Mouse (Mus musculus): ENCODE results near the gene Wdr83os.

Gene Wdr83os

DNA sequence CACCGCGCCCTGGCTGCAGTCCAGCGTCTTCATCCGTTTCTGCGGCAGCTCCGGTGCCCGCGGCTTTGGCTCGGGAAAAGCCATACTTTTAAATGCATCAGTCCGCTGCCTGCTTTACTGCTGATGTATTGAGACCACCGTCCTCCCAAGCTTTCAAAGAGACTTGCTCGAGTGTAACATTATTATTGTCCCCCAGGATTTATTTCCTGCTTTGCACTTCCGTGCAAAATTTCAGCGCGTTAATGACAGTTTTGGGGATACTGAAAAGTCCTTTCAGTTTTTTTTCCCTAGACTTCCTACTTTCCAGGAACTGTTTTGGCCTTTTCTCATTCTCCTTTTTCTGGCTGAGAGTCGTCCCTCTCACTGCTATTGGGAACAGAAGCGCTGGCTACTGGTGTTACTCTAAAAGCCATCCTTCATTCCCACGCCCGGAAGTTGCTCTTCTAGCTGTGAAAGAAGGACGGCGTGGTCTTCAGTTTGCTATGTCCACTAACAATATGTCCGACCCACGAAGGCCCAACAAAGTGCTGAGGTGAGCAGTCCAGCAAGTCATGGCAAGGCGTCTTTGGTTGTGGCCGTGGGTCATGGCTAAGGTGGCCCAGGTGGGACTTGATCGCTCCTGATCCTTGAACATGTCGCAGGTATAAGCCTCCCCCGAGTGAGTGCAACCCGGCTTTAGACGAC lies at the start of gene Wdr83os:
Gene Wdr83os, plus strand, starts transcription at position 209 of the 684 bp plus-strand sequence.
- DNase-seq (ENCODE audit: low spot score) = peak; percentile 43

DNA sequence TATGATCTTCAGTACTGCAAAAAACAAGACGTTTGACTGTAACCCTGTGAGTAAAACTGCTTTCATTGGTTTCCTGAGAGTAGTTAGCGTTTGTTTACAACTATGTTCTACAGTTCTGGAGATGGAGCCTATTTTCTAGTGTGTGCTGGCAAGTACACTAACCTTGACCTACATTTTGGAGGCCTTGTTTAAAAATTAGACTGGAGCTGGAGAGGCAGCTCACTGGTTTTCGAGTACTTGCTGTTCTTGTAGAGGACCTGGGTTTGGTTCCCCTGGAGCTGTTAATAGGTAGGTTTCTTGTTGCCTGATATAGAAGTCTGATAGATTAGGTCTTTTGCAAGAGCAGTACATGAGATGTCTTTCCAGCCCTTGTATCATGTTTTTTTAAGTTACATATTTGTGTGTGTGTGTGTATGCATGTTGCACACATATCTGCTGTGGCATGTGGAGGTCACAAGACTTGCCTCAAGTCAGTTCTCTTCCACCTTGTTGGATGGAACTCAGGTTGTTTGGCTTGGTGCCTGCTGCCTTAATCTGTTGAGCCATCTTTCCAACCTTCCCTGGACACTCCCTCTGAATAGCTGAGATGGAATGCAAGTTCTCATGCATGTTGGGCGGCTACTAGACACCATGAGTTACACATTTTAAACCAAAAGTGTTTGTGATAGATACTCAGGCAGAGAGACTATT lies 47.8 kb upstream of the Wdr83os start:
- DNase-seq (ENCODE audit: low spot score) = no peak

DNA sequence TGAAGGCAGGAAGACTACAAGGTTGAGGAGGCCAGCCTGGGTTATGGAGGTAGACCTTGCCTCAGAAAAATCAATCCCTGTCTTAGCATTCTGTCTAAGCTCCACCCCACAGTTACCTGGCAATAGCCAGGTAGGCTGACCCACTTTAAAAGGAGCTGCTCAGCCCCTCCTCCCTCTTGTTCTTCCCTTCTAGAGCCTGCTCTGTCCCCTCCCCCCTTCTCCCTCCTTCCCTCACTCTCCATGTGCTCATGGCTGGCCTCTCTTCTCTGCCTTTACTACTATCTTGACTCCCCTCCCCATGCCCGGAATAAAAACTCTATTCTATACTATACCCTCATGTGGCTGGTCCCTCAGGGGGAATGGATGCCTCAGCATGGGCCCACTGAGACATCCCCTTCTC lies 46.7 kb upstream of the Wdr83os start:
- no peak for DNase-seq (ENCODE audit: low spot score)

- peak; percentile 53 for DNase-seq (ENCODE audit: low spot score)
Observed at GRCm38 (mm10) chr8:85034764-85035163, 45.8 kb upstream of the Wdr83os start.

DNA sequence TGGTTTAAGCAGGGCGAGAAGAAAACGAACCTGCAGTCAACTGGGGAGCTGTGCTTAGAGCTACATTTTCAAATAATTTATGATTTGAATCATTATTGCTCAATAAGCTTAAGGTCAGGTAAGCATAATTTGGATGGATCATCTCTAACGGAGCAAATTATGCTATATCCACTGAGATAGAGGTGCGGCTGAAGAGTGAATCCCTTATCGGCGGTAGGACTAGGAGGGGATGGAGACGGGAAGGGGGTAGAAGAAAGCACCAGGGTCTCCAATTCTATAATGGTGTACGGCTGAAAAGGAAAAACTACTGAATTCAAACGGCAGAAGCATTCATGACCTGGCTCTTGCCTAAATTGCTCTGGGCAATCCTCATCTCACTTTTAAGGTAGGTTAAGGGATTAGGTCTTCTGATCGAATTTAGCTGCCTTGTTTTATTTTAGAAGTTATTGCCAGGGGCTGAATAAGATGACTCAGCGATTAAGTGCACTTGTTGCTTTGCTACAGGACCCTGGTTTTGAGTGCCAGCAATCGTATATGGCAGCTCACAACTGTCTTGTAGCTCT lies 45.3 kb upstream of the Wdr83os start:
- DNase-seq (ENCODE audit: low spot score) = no peak

DNA sequence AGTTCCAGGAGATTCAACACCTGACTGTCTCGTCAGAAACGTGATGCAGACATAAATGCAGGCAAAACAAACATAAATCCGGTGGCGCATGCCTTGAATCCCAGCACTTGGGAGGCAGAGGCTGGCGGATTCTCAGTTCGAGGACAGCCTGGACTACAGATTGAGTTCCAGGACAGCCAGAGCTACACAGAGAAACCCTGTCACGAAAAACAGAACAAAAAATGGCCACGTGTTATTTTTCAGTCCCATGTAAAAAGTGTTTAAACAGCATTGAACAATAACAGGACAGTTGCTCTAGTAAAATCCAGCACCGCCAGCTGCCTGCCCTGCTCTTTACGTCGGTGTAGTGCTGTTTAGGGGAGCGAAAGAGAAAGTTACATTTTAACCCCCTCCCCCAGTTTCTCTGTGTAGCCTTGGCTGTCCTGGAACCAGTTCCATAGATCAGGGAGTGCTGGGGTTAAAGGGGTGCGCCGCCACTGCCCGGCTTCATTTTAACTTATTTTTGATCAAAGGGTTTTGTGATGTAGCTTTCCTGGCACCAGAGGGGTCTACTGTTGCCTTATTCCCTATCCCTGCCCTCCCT lies 44.7 kb upstream of the Wdr83os start:
- DNase-seq (ENCODE audit: low spot score) = no peak

- DNase-seq (ENCODE audit: low spot score) = no peak
Observed at GRCm38 (mm10) chr8:85036381-85036717, 44.2 kb upstream of the Wdr83os start.

DNA sequence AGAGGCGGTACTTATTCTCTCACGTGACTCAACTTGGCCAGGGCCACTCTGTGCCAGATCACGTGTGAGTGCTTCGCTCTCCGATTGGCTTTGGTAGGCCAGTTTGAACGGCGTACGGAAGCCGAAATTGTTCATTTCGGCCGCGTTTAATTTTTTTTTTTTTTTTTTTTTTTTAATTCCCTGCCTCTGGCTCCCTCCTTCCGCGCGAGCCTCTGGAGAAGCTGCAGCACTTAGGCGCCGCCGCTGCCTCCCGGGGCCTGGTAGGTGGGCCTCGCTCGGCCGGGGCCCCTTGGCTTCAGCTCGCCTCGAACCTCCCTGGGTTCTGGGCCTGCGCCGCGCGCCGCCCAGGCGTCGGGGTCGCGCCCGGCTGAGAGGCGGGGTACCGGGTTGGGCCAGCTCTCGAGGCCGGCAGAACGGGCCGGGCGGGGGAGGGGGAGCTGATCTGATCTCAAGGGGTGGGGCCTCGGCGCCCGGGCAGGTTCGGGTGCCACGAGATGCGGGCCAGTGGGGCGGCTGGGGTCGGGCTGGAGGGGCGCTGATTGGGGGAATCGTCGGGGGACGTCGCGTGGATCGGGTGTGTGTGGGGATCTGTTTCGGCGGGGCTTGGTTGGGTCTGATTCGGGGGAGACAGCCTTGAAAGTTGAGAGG lies 43.7 kb upstream of the Wdr83os start, which contains the start of gene Tnpo2:
Gene Tnpo2, plus strand, starts transcription at position 198 of the 648 bp plus-strand sequence.
- DNase-seq (ENCODE audit: low spot score) = peak; percentile 75

- no peak for DNase-seq (ENCODE audit: low spot score)
Observed at GRCm38 (mm10) chr8:85037366-85037680, 43.2 kb upstream of the Wdr83os start.

- peak; percentile 33 for DNase-seq (ENCODE audit: low spot score)
Observed at GRCm38 (mm10) chr8:85037681-85038531, 42.6 kb upstream of the Wdr83os start.

DNA sequence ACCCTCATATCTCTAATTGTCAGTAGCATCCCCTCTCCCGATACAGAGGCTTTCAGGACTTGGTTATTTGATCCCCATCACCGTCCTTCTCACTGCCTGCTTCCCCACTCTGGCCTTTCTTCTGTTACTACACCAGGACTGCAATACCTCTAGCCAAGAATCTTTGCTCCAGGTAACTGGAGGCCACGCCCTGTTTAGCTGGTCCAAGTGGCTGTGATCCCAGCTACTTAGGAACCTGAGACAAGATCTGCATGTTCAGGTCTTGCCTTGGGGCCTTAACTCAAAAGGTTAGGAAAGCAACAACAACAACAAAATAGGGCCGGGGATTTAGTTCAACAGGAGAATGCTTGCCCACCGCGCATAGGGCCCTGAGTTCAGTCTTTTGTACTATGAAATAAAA lies 36.9 kb upstream of the Wdr83os start:
- no peak for DNase-seq (ENCODE audit: low spot score)

DNA sequence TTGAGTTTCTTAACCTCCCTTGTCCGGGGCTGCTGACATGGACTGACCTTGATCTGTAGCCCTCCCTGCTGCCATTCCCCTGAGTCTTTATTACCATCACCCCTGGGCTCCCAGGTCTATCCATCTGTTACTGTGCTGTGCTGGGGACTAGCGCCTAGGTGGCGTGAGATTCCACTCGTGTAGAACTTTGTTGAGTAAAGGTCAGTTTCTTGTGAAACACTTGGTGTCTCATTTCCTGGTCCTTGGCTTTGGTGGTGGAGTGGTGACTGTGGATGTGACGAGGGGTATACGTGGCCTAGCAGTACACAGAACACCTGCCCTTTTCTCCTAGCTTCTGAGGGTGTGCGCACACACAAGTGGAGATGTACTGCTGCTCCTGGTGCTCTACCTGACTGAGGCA lies 23.2 kb upstream of the Wdr83os start:
- DNase-seq (ENCODE audit: low spot score) = no peak

- peak; percentile 89 for DNase-seq (ENCODE audit: low spot score)
Observed at GRCm38 (mm10) chr8:85059879-85060616, 20.5 kb upstream of the Wdr83os start, which contains the start of gene Fbxw9. Fbxw9 (plus strand) TSS chr8:85060055.

DNA sequence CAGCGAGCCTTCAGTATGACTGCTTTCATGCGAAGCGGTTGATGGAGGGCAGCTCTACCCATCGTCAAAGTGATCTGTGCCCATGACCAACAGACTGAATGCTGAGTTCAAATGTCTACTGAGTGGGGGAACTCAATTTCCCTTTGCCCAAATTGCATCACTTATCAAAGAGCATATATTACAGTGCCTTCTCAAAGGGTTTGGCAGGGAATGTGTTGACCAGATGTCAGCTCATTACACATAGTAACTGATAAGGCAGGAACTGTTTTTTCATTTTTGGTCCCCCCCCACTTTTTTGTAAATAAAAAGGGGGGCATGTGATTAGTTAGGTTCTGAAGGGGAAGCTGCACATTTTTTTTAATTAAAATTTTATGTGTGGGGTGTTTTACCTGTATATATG lies 17.9 kb upstream of the Wdr83os start:
- DNase-seq (ENCODE audit: low spot score) = no peak

DNA sequence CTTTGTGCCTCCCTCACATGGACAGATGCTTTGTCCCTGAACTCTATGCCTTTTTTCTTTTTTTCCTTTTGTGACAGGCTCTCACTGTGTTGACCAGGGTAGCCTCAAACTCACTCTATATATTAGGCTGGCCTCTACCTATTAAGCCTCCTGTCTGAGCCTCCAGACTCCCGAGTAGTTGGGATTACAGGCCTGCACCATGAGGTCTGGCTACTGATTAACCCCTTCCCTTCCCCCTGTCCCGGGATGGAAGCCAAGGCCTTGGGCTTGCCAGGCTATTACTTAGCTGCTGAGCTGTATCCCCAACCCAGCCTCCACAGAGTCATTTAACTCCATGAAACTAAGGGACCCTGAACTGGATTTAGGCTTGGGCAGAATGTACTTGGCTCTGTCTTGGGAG lies 15.3 kb upstream of the Wdr83os start:
- DNase-seq (ENCODE audit: low spot score) = no peak

DNA sequence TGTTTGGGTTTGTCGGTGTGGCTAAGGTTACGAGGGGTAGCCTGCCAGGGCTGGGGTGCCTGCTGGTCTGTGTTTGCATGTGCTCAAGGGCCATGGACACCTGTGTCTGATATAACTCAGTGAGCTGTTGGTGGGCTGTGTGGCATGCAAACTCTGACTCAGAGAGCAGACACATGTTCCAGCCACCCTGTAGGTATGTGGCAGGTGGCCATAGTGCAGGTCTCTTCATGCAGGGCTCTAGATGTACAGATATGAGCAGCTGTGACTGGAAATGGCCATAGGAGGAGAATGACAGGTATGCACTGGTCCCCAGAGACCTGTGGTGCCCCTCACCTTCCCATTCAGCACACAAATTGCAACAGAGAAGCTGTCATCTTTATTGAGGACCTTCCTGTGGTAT lies 13.4 kb upstream of the Wdr83os start:
- DNase-seq (ENCODE audit: low spot score) = no peak

DNA sequence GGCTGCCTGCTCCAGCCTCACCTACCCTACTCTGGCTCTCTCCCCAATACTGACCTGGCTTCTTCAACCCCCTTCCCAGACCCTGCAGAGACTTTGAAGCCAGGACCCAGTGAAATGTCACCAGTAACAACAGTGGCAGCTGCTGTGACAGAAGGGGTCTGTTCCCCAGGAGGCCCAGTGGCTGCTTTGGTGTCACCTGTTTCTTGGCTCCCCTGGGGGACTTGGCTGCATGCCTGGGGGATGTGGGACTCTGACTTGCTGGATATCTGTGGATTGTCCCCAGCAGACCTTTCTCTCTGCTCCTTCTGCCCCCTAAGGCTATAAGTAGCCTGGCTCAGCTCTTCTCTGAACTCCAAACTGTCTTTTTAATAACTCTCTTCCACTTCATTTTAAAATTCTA lies 12.6 kb upstream of the Wdr83os start, which contains the start of gene Gm5741:
Gene Gm5741, minus strand, starts transcription at position 1 of the 400 bp plus-strand sequence.
- no peak for DNase-seq (ENCODE audit: low spot score)

DNA sequence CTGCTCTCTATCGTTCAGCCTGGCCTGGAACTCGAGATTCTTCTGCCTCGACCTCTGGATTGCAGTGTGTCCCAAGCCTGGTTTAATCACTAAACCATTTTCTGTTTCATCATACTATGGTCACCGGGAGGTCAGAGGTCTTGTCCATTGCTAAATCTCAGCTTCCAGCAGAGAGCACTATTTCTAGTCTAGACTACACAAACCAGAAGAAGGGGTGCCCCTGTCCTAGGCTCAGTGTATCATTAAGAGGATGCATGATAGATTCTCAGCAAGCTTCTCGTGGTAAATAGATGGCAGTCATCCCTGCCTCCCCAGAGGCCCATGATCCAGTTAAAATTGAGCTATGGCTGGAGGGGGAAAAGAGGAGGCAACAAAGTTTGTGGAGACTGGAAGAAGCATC lies 9.5 kb upstream of the Wdr83os start:
- no peak for DNase-seq (ENCODE audit: low spot score)

GRCm38 (mm10) chr8:85071514-85072281 lies 8.8 kb upstream of the Wdr83os start, which contains the start of gene Dhps:
Dhps (plus strand) TSS chr8:85071757.
- DNase-seq (ENCODE audit: low spot score) = peak; percentile 92

DNA sequence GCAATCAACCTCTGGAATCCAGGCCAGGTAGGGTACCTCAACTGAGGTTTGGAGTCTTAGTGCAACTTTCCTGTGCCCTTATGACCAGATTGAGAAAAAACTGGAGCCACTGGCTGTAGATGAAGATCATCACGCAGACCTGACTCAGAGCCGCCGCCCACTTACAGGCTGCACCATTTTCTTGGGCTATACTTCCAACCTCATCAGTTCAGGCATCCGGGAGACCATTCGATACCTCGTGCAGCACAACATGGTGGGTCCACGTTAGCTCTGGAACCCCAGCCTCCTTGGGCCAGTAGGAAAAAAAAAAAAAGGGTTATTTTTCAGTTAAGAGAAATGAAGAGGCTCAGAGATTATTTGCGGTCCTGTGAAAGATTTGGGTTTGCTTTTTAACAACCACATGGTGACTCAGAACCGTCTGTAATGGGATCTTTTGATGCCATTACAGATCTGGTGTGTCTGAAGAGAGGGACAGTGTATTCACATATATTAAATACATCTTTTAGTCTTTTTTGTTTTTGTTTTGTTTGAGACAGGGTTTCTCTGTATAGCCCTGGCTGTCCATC lies 8.1 kb upstream of the Wdr83os start:
- no peak for DNase-seq (ENCODE audit: low spot score)
